10 mouse cellular contexts compared by ENCODE assay signal in genomic region chr3:30106481-30106880, GRCm38 (mm10).
DNase-seq lines count a peak whose midpoint lies in the region; ATAC-seq and TF ChIP-seq lines count a peak whose summit lies in the region.
"Had no signal": no experiment of that assay in that cellular context is flagged by ENCODE, and none has a peak within 500 bp of the region (broad histone marks: within the 10 kb centered on the region; RNA-seq: fewer than 3 reads in every experiment).

No protein-coding gene starts in this region.

- peak overlapping the region; percentile 41 for H3K4me2 ChIP-seq in heart, embryonic 15.5 days
- H3K4me2 ChIP-seq in lung, postnatal 0 days (replicated peaks; ENCODE audit: low read depth, low read length): peak overlapping the region; percentile 49

- H3K9ac ChIP-seq in heart, embryonic 15.5 days: no peak overlapping the region
- no peak overlapping the region for H3K9ac ChIP-seq in lung, postnatal 0 days (replicated peaks; ENCODE audit: low read depth)

- TF ChIP-seq EP300 in lung, postnatal 0 days (IDR thresholded peaks at IDR 0.05): no peak

- H3K27ac ChIP-seq in heart, embryonic 15.5 days: peak overlapping the region; percentile 38
- peak overlapping the region; percentile 66 for H3K27ac ChIP-seq in lung, postnatal 0 days (ENCODE audit: low read length)
- H3K27ac ChIP-seq: layer of hippocampus, adult 2 months had no signal

- peak; percentile 85 for ATAC-seq in heart, embryonic 15.5 days (replicated peaks; ENCODE audit: insufficient number of reproducible peaks, insufficient read depth, low FRiP score, low read depth)
- no peak for ATAC-seq in lung, postnatal 0 days

- peak overlapping the region; percentile 9; the same call in 1 of the 2 replicates for H3K4me3 ChIP-seq in heart, embryonic 15.5 days
- peak overlapping the region; percentile 18; the same call in 1 of the 2 replicates for H3K4me3 ChIP-seq in lung, postnatal 0 days (ENCODE audit: low read depth, low read length)
- H3K4me3 ChIP-seq: layer of hippocampus, adult 2 months had no signal

- no peaks in the 10 kb centered on the region for H3K36me3 ChIP-seq in heart, embryonic 15.5 days
- no peaks in the 10 kb centered on the region for H3K36me3 ChIP-seq in lung, postnatal 0 days (ENCODE audit: insufficient read depth, low read length)

- H3K27me3 ChIP-seq in heart, embryonic 15.5 days: no peaks in the 10 kb centered on the region
- no peaks in the 10 kb centered on the region for H3K27me3 ChIP-seq in lung, postnatal 0 days (replicated peaks; ENCODE audit: insufficient read depth, low read length)

- WGBS in heart, embryonic 15.5 days: 33% methylated on average over 18 of the region's 18 CpGs
- WGBS in lung, postnatal 0 days: 20% methylated on average over 18 of the region's 18 CpGs

- DNase-seq in adrenal gland, postnatal 10 days: peak; percentile 14
- no peak for DNase-seq in adrenal gland, adult 2 months
- peak; percentile 33 for DNase-seq in embryo, embryonic 10.5 days (ENCODE audit: low spot score)
- DNase-seq in lung, postnatal 0 days (ENCODE audit: low spot score): no peak
- no peak for DNase-seq in cerebellum, adult 9-10 months
- DNase-seq in thymus, postnatal 10 days (ENCODE audit: low spot score in 2 of 2): no peak
- no peak for DNase-seq in cerebellum, adult 18-20 months
- DNase-seq: cerebellum, adult 11-12 months had no signal

- no peak for TF ChIP-seq CTCF in lung, postnatal 0 days (IDR thresholded peaks at IDR 0.05)

- H3K9me3 ChIP-seq in heart, embryonic 15.5 days (replicated peaks): no peaks in the 10 kb centered on the region
- H3K9me3 ChIP-seq in lung, postnatal 0 days (ENCODE audit: low read length): no peaks in the 10 kb centered on the region

- H3K4me1 ChIP-seq in heart, embryonic 15.5 days (replicated peaks): peaks cover 14% of the 10 kb centered on the region; the same call in 1 of the 2 replicates
- H3K4me1 ChIP-seq in lung, postnatal 0 days (ENCODE audit: insufficient read depth, low read depth, low read length): peaks cover 3% of the 10 kb centered on the region; the same call in 1 of the 2 replicates

Comparison
In these comparisons a context has a peak if more than half of its experiments do, and no peak if none do; other contexts are left out.
1. DNase-seq: peak in adrenal gland, postnatal 10 days (single experiment) and embryo, embryonic 10.5 days (single experiment); none in adrenal gland, adult 2 months (single experiment), lung, postnatal 0 days (single experiment), cerebellum, adult 9-10 months (single experiment), thymus, postnatal 10 days (0 of 2) and cerebellum, adult 18-20 months (0 of 2).